Mouse (Mus musculus): ENCODE measurements around the gene Rab35. TPM values are rescaled to one million over a fixed set of nuclear protein-coding genes. Genes with fewer than 3 reads are reported as not detected.

Gene Rab35
- 10 to 100 TPM; 28.1 to 31.2 TPM for total RNA-seq (2021)
- long read RNA-seq, experiment 1, transcript Rab35-201 (6 exons, 2,820 nt): major isoform, 12 of 16 reads
- long read RNA-seq, experiment 1, partial matches to known transcripts: 1 of 16 reads
- long read RNA-seq, experiment 1, other reads (novel, unspliced or antisense): 3 of 16 reads
- long read RNA-seq, experiment 2, transcript Rab35-201 (6 exons, 2,820 nt): major isoform, 14 of 18 reads
- long read RNA-seq, experiment 2, partial matches to known transcripts: 0 of 18 reads
- long read RNA-seq, experiment 2, other reads (novel, unspliced or antisense): 4 of 18 reads

- DNase-seq: peak; percentile 96
Observed at GRCm38 (mm10) chr5:115631505-115632357, at the start of gene Rab35. Rab35 (plus strand) TSS chr5:115631908.

- DNase-seq: no peak
Observed at GRCm38 (mm10) chr5:115585616-115586015, 46.1 kb upstream of the Rab35 start.

- no peak for DNase-seq
Observed at GRCm38 (mm10) chr5:115586166-115586565, 45.5 kb upstream of the Rab35 start.

GRCm38 (mm10) chr5:115586780-115587179 lies 44.9 kb upstream of the Rab35 start:
- no peak for DNase-seq

GRCm38 (mm10) chr5:115591028-115591427 lies 40.7 kb upstream of the Rab35 start:
- no peak for DNase-seq

GRCm38 (mm10) chr5:115591506-115591905 lies 40.2 kb upstream of the Rab35 start:
- no peak for DNase-seq

- no peak for DNase-seq
Observed at GRCm38 (mm10) chr5:115603561-115603960, 28.1 kb upstream of the Rab35 start.

GRCm38 (mm10) chr5:115611566-115611965 lies 20.1 kb upstream of the Rab35 start:
- no peak for DNase-seq

GRCm38 (mm10) chr5:115613332-115613731 lies 18.4 kb upstream of the Rab35 start:
- DNase-seq: no peak

GRCm38 (mm10) chr5:115614948-115615347 lies 16.8 kb upstream of the Rab35 start:
- peak; percentile 42 for DNase-seq

- DNase-seq: no peak
Observed at GRCm38 (mm10) chr5:115619690-115620089, 12.0 kb upstream of the Rab35 start.

- no peak for DNase-seq
Observed at GRCm38 (mm10) chr5:115622686-115623085, 9.0 kb upstream of the Rab35 start.

- no peak for DNase-seq
Observed at GRCm38 (mm10) chr5:115623694-115624440, 7.8 kb upstream of the Rab35 start.

- no peak for DNase-seq
Observed at GRCm38 (mm10) chr5:115626237-115626886, 5.3 kb upstream of the Rab35 start.

- DNase-seq: no peak
Observed at GRCm38 (mm10) chr5:115628083-115628482, 3.6 kb upstream of the Rab35 start.

GRCm38 (mm10) chr5:115629672-115630071 lies 2.0 kb upstream of the Rab35 start:
- no peak for DNase-seq

- DNase-seq: no peak
Observed at GRCm38 (mm10) chr5:115630291-115630690, 1.4 kb upstream of the Rab35 start.

GRCm38 (mm10) chr5:115632358-115632714 lies 628 bp downstream of the Rab35 start:
- no peak for DNase-seq

GRCm38 (mm10) chr5:115633060-115633459 lies 1.4 kb downstream of the Rab35 start:
- no peak for DNase-seq

- no peak for DNase-seq
Observed at GRCm38 (mm10) chr5:115634046-115634445, 2.3 kb downstream of the Rab35 start.

- no peak for DNase-seq
Observed at GRCm38 (mm10) chr5:115635536-115635935, 3.8 kb downstream of the Rab35 start.

GRCm38 (mm10) chr5:115644192-115644591 lies 12.5 kb downstream of the Rab35 start:
- no peak for DNase-seq

Measured in gastrocnemius, postnatal 25 days (tissue).